Mouse (Mus musculus) forebrain, embryonic 11.5 days (tissue): ENCODE results near the gene Ccdc134. TPM values are rescaled to one million over a fixed set of nuclear protein-coding genes. Genes with fewer than 3 reads are reported as not detected.

Experiments used
- ATAC-seq: fragments of 200-750 bp; cut with Nextera tagmentation; replicated peaks from 2 replicates; pipeline ENCODE4 v1.8.0; 2017; ENCODE audit warnings: moderate TSS enrichment; ENCODE audit not compliant: low FRiP score
- DNase-seq: peaks from one replicate; pipeline ENCODE4 v3.0.0-alpha.2; 2017; ENCODE audit warnings: low spot score
- H3K27ac ChIP-seq: fragments of 300-500 bp; sonication (generic); 2 replicates; pipeline ENCODE4 v1.5.1; 2014; ENCODE audit warnings: low read depth, low read length
- H3K27me3 ChIP-seq: fragments of 300-500 bp; sonication (generic); 2 replicates; pipeline ENCODE4 v1.6.1; 2014; ENCODE audit warnings: mild to moderate bottlenecking, low read length, mixed read lengths; ENCODE audit not compliant: control insufficient read depth, insufficient read depth
- H3K36me3 ChIP-seq: fragments of 300-500 bp; sonication (generic); 2 replicates; pipeline ENCODE4 v1.6.1; 2014; ENCODE audit warnings: mild to moderate bottlenecking, low read length, moderate library complexity, mixed read lengths; ENCODE audit not compliant: control insufficient read depth, insufficient read depth
- H3K4me1 ChIP-seq: fragments of 300-500 bp; sonication (generic); replicated peaks from 2 replicates; pipeline ENCODE4 v1.6.1; 2014; ENCODE audit warnings: low read length, mixed read lengths; ENCODE audit not compliant: control insufficient read depth, insufficient read depth
- H3K4me2 ChIP-seq: fragments of 300-500 bp; sonication (generic); 2 replicates; pipeline ENCODE4 v1.6.1; 2014; ENCODE audit warnings: low read depth, mild to moderate bottlenecking, low read length, moderate library complexity, mixed read lengths; ENCODE audit not compliant: severe bottlenecking
- H3K4me3 ChIP-seq: fragments of 300-500 bp; sonication (generic); 2 replicates; pipeline ENCODE4 v1.5.1; 2014; ENCODE audit warnings: low read depth, low read length
- H3K9ac ChIP-seq: fragments of 300-500 bp; sonication (generic); 2 replicates; pipeline ENCODE4 v1.6.1; 2014; ENCODE audit warnings: low read length
- H3K9me3 ChIP-seq: fragments of 300-500 bp; sonication (generic); 2 replicates; pipeline ENCODE4 v1.6.1; 2016; ENCODE audit warnings: low read length, mixed read lengths; ENCODE audit not compliant: control insufficient read depth
- WGBS: fragments of 180-500 bp; shearing (Covaris S2); extraction: QIAGEN DNeasy Blood & Tissue Kit; methylation state at CpG from one replicate; pipeline ENCODE4 v1.1.7; 2014; 5-methylcytosine and 5-hydroxymethylcytosine counted together
- polyA plus RNA-seq: library from polyadenylated mRNA; unstranded; fragments of >200 nt; fragmentation: Nextera tagmentation; extraction: Ambion mirVana; gene quantifications from 2 replicates; pipeline ENCODE4 v1.2.1, GENCODE M21; 2014

Ccdc134 gene
- polyA plus RNA-seq, 1 experiment from 2014 or later: 25.5 TPM

DNA sequence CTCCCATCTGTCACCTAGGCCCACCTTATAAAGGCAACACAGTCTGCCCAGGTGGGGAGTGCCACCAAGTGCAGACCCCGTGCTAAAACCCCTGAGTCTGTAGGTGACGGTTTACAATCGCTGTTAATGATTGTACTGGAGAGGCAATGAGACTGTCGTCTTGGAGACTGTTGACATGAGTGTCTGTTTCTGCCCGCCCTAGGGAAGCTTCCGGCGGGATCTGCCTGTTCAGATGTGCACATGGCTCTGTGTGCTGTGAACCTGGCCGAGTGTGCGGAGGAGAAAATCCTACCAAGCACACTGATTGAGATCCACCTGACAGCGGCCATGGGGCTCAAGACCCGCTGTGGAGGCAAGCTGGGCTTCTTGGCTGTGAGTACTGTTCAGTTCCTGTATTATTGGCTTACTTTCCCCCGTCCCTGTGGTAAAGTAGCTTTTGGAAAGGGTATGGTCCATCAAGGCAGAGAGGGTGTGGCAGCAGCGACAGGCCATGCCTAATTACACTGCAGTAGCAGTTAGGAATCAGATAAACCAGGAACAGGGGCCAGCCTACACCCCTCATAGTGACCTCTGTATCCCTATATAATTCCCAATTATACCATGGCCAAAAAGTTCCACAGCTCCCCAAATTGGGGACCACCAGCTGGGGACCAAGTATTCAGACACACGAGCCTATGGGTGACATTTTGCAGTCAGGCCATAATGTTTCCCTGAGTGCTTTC, 57.5 kb downstream of the Ccdc134 start:
- H3K4me2 ChIP-seq: no peak overlapping the region
- no peak overlapping the region for H3K4me3 ChIP-seq
- H3K27ac ChIP-seq: no peak overlapping the region
- no peak for ATAC-seq
- no peaks in the 10 kb centered on the region for H3K27me3 ChIP-seq
- peaks cover 8% of the 10 kb centered on the region; the same call in 1 of the 2 replicates for H3K9me3 ChIP-seq
- no peaks in the 10 kb centered on the region for H3K4me1 ChIP-seq
- WGBS: 90% methylated on average over 14 of the region's 14 CpGs
- H3K36me3 ChIP-seq: peaks cover 63% of the 10 kb centered on the region
- DNase-seq: no peak
- H3K9ac ChIP-seq: no peak overlapping the region

DNA sequence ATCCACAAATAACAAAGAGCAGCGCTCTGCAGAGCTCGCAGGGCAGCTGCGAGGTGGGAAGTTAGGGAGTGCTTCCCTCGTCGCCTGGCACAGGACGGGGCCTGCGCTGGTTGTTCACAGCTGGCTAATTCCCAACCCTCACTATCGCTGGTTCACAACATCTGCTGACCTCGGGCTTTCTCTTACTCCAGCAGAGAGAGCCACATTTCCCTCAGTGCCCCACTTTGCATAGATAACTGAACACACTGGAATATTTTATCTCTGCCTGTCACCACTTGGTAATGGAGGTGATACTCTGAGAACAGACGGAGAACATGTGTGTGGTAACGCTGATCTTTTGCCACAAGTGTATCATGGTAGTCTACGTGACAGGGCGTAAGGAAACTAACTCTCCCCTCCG, 58.4 kb downstream of the Ccdc134 start:
- ATAC-seq (no peak), DNase-seq (no peak)
- no peak overlapping the region for H3K27ac ChIP-seq
- no peak overlapping the region for H3K4me2 ChIP-seq
- H3K36me3 ChIP-seq: peaks cover 54% of the 10 kb centered on the region
- 89% methylated on average over 14 of the region's 14 CpGs for WGBS
- H3K9ac ChIP-seq: no peak overlapping the region
- no peak overlapping the region for H3K4me3 ChIP-seq
- no peaks in the 10 kb centered on the region for H3K4me1 ChIP-seq
- H3K27me3 ChIP-seq: no peaks in the 10 kb centered on the region
- H3K9me3 ChIP-seq: peaks cover 8% of the 10 kb centered on the region; the same call in 1 of the 2 replicates

DNA sequence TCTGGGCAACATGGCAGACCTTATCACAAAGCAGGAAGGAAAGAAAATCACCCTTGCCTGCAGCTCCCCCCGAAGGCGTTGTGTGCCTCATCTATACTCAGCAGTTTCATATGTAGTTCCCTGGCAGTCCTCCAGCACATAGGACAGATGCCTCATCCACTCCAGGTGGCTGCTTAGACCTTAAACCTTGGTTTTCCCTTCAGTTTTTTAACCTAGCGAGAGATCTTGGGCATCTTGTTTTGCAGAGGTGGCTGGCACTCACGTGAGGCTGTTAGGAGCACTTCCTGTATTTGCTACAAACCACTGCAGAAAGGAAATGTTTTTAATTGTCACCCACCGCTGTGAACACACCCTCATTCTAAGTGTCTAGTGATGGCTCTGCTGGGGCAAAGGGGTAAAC, 59.2 kb downstream of the Ccdc134 start:
- Histone ChIP-seq H3K9me3 (peaks cover 4% of the 10 kb centered on the region; the same call in 1 of the 2 replicates), H3K36me3 (peaks cover 46% of the 10 kb centered on the region), H3K27me3 (no peaks in the 10 kb centered on the region), H3K4me2 (no peak overlapping the region), H3K9ac (no peak overlapping the region), H3K27ac (no peak overlapping the region), H3K4me3 (no peak overlapping the region), H3K4me1 (no peaks in the 10 kb centered on the region)
- 96% methylated on average over 5 of the region's 5 CpGs for WGBS
- DNase-seq: no peak
- ATAC-seq: no peak

DNA sequence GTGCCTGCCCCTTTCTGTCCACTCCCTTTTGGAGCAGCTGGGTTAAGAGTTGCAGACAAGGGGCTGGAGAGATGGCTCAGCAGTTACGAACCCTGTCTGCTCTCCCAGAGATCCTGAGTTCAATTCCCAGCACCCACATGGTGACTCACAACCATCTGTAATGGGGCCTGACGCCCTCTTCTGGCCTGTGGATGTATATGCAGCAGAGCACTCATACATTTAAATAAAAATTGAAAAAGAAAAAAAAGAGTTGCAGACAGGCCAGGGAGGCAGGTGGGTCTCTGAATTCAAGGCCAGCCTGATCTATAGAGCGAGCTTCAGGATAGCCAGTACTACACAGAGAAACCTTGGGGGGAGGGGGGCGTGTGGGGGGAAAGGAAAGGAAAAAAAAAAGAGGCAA, 59.7 kb downstream of the Ccdc134 start:
- ATAC-seq: no peak
- Histone ChIP-seq H3K36me3 (peaks cover 42% of the 10 kb centered on the region), H3K9me3 (no peaks in the 10 kb centered on the region; the same call in 1 of the 2 replicates), H3K9ac (no peak overlapping the region), H3K4me3 (no peak overlapping the region), H3K4me1 (no peaks in the 10 kb centered on the region), H3K27ac (no peak overlapping the region), H3K4me2 (no peak overlapping the region), H3K27me3 (no peaks in the 10 kb centered on the region)
- 91% methylated on average over 4 of the region's 4 CpGs for WGBS
- no peak for DNase-seq

DNA sequence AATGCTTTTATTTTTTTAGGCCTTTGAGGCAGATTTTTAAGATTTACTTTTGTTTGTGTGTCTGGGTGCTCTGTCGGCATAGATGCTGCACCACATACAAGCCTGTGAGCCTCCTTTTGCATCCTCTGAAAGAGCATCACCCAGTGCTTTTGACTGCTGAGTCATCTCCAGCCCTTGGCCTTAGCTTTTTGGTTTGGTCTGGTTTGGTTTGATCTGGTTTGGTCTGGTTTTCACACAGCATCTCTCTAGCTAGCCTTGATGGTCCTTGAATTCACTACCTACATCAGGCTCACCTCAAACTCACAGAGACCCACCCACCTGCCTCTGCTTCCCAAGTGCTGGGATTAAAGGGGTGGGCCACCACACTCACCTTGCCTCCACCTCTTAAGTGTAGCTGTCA, 60.2 kb downstream of the Ccdc134 start:
- Histone ChIP-seq H3K4me1 (no peaks in the 10 kb centered on the region), H3K27ac (no peak overlapping the region), H3K4me2 (no peak overlapping the region), H3K4me3 (no peak overlapping the region), H3K27me3 (no peaks in the 10 kb centered on the region), H3K9me3 (no peaks in the 10 kb centered on the region), H3K36me3 (peaks cover 39% of the 10 kb centered on the region), H3K9ac (no peak overlapping the region)
- WGBS: 87% methylated on average over 1 of the region's 1 CpGs
- no peak for ATAC-seq
- DNase-seq: no peak

DNA sequence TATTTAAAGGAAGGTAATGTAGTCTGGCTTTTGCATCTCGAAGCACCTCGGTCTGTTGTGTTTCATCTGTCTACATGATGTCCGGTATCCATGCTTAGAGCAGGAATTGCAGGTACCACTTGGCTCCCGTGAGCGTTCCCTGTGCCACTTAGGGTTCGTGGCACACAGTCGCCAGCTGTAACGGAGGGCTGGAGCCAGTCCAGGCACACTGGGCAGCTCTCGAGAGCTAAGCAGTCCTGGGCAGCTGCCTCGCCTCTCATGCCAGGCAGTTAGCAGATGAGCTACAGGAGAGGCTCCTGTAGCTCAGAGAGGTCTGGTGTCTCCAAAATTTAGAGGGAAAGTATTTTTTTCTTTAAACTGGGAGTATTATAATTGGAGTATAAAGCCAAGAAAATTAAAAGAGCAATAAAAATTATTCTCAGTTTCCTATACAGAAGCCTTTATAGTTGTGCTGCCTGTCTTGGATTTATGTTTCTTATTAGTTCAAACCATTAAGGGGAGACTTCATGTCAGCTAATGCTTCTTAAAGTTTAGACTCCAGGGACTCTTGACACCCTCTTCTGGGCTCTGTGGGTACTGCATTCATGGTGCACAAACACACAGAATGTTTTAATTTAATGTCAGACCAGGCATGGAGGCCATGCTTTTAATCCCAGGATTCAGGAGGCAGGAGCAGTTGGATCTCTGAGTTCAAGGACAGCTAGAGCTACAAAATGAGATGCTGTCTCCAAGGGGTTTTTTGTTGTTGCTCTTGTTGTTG, 60.9 kb downstream of the Ccdc134 start:
- Histone ChIP-seq H3K27ac (no peak overlapping the region), H3K4me3 (no peak overlapping the region), H3K9me3 (no peaks in the 10 kb centered on the region), H3K4me1 (no peaks in the 10 kb centered on the region), H3K9ac (no peak overlapping the region), H3K36me3 (peaks cover 37% of the 10 kb centered on the region), H3K4me2 (no peak overlapping the region), H3K27me3 (no peaks in the 10 kb centered on the region)
- WGBS: 95% methylated on average over 10 of the region's 10 CpGs
- ATAC-seq (no peak), DNase-seq (no peak)

Other genes starting within 250 kb of the Ccdc134 start
- 65.1 and 80.5 TPM in 2 replicates for gene Polr3h, start 201.7 kb upstream of the Ccdc134 start, polyA plus RNA-seq
- gene Csdc2, start 191.2 kb upstream of the Ccdc134 start, polyA plus RNA-seq: 16.6 and 20.1 TPM in 2 replicates
- 35.1 and 36.9 TPM in 2 replicates for gene Pmm1, start 167.0 kb upstream of the Ccdc134 start, polyA plus RNA-seq
- not detected in 2 replicates for gene 1700029P11Rik, start 147.4 kb upstream of the Ccdc134 start, polyA plus RNA-seq
- gene Xrcc6, start 140.1 kb upstream of the Ccdc134 start, polyA plus RNA-seq: 72.9 and 80.6 TPM in 2 replicates
- gene Desi1, start 94.1 kb upstream of the Ccdc134 start, polyA plus RNA-seq: 40.3 and 45.1 TPM in 2 replicates
- 289 and 308 TPM in 2 replicates for gene Snu13, start 80.3 kb upstream of the Ccdc134 start, polyA plus RNA-seq
- not detected in 2 replicates for gene 4930407I10Rik, start 68.8 kb upstream of the Ccdc134 start, polyA plus RNA-seq
- gene Mei1, start 57.9 kb upstream of the Ccdc134 start, polyA plus RNA-seq: not detected in 2 replicates
- gene Srebf2, start 19.3 kb downstream of the Ccdc134 start, polyA plus RNA-seq: 209 and 216 TPM in 2 replicates
- gene Shisa8, start 84.9 kb downstream of the Ccdc134 start, polyA plus RNA-seq: 0.87 and 1.2 TPM in 2 replicates
- 0.35 and 0.64 TPM in 2 replicates for gene Tnfrsf13c, start 96.4 kb downstream of the Ccdc134 start, polyA plus RNA-seq
- gene Cenpm, start 116.8 kb downstream of the Ccdc134 start, polyA plus RNA-seq: 91.6 and 100 TPM in 2 replicates
- gene 1500009C09Rik, start 124.5 kb downstream of the Ccdc134 start, polyA plus RNA-seq: 2.2 and 2.4 TPM in 2 replicates
- 157 and 162 TPM in 2 replicates for gene Sept3, start 147.0 kb downstream of the Ccdc134 start, polyA plus RNA-seq
- gene Wbp2nl, start 171.0 kb downstream of the Ccdc134 start, polyA plus RNA-seq: 0.19 TPM in 1 of 2 replicates, not detected in the other
- gene Naga, start 211.0 kb downstream of the Ccdc134 start, polyA plus RNA-seq: 23.5 and 24.9 TPM in 2 replicates
- gene Pheta2, start 211.0 kb downstream of the Ccdc134 start, polyA plus RNA-seq: 5.0 and 5.4 TPM in 2 replicates
- gene Smdt1, start 211.0 kb downstream of the Ccdc134 start, polyA plus RNA-seq: 236 and 244 TPM in 2 replicates
- gene Ndufa6, start 226.4 kb downstream of the Ccdc134 start, polyA plus RNA-seq: 251 and 275 TPM in 2 replicates